Mouse (Mus musculus): ENCODE results near the gene Olfr703.

Olfr703 gene

GRCm38 (mm10) chr7:106843060-106843459 lies at the start of gene Olfr703:
Olfr703 (plus strand) TSS chr7:106843360.
- in situ Hi-C loops (cut with MboI; ENCODE audit: low pct_unique_long_range_greater_than_20kb in 1 of 2, low sequenced_read_pairs in 2 of 2, unreplicated experiment in 1 of 2), result no loop called here

GRCm38 (mm10) chr7:106808734-106809133 lies 34.4 kb upstream of the Olfr703 start, which contains the start of gene Olfr700:
Olfr700 (minus strand) TSS chr7:106808834.
- in situ Hi-C loops (cut with MboI; ENCODE audit: low pct_unique_long_range_greater_than_20kb in 1 of 2, low sequenced_read_pairs in 2 of 2, unreplicated experiment in 1 of 2), result no loop called here

GRCm38 (mm10) chr7:106813829-106814228 lies 29.3 kb upstream of the Olfr703 start, which contains the start of gene Olfr701:
Olfr701 (plus strand) TSS chr7:106814129.
- in situ Hi-C loops (cut with MboI; ENCODE audit: low pct_unique_long_range_greater_than_20kb in 1 of 2, low sequenced_read_pairs in 2 of 2, unreplicated experiment in 1 of 2), result no loop called here

GRCm38 (mm10) chr7:106815775-106816174 lies 27.4 kb upstream of the Olfr703 start:
- in situ Hi-C loops (cut with MboI; ENCODE audit: low pct_unique_long_range_greater_than_20kb in 1 of 2, low sequenced_read_pairs in 2 of 2, unreplicated experiment in 1 of 2), result no loop called here

- in situ Hi-C loops (cut with MboI; ENCODE audit: low pct_unique_long_range_greater_than_20kb in 1 of 2, low sequenced_read_pairs in 2 of 2, unreplicated experiment in 1 of 2), result no loop called here
Observed at GRCm38 (mm10) chr7:106818414-106818813, 24.7 kb upstream of the Olfr703 start.

- in situ Hi-C loops (cut with MboI; ENCODE audit: low pct_unique_long_range_greater_than_20kb in 1 of 2, low sequenced_read_pairs in 2 of 2, unreplicated experiment in 1 of 2), result no loop called here
Observed at GRCm38 (mm10) chr7:106833793-106834192, 9.4 kb upstream of the Olfr703 start, which contains the start of gene Olfr702. Olfr702 (minus strand) TSS chr7:106833893.

- in situ Hi-C loops (cut with MboI; ENCODE audit: low pct_unique_long_range_greater_than_20kb in 1 of 2, low sequenced_read_pairs in 2 of 2, unreplicated experiment in 1 of 2), result no loop called here
Observed at GRCm38 (mm10) chr7:106862885-106863284, 19.7 kb downstream of the Olfr703 start, which contains the start of gene Olfr704. Olfr704 (plus strand) TSS chr7:106863185.

- in situ Hi-C loops (cut with MboI; ENCODE audit: low pct_unique_long_range_greater_than_20kb in 1 of 2, low sequenced_read_pairs in 2 of 2, unreplicated experiment in 1 of 2), result no loop called here
Observed at GRCm38 (mm10) chr7:106876791-106877190, 33.6 kb downstream of the Olfr703 start, which contains the start of gene Olfr705. Olfr705 (minus strand) TSS chr7:106876891.

GRCm38 (mm10) chr7:106888062-106888461 lies 44.9 kb downstream of the Olfr703 start, which contains the start of gene Olfr706:
Olfr706 (minus strand) TSS chr7:106888162.
- in situ Hi-C loops (cut with MboI; ENCODE audit: low pct_unique_long_range_greater_than_20kb in 1 of 2, low sequenced_read_pairs in 2 of 2, unreplicated experiment in 1 of 2), result no loop called here
